Mouse (Mus musculus) spleen, postnatal 14 days (tissue): ENCODE measurements around the gene Evc2.

Source experiments
- DNase-seq, 2 experiments: peaks; one replicate each; pipeline ENCODE4 v3.0.0; 2021 to 2022; ENCODE audit warnings: low spot score in 2 of 2

Evc2 gene

GRCm38 (mm10) chr5:37365751-37366150 lies 27.5 kb downstream of the Evc2 start:
- DNase-seq = no peak

- DNase-seq = no peak
Observed at GRCm38 (mm10) chr5:37368796-37369195, 30.5 kb downstream of the Evc2 start.

DNA sequence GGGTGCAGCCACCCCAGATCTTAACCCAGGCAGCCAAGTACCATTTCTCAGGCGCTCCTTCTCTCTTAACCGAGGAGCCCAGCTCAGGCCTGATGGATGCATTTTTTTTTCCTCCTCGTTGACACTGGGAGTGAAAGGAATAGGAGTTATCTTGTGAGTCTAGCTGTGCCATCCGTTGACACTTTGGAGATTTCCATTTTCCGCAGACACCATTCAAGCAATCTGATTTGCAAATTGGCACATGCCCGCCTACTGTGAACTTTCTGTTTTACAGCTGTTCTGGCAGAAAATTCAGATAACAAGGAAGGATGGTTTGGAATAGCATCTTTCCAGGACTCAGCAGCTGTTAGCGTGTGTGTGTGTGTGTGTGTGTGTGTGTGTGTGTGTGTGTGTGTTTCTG lies 39.1 kb downstream of the Evc2 start:
- DNase-seq = no peak

DNA sequence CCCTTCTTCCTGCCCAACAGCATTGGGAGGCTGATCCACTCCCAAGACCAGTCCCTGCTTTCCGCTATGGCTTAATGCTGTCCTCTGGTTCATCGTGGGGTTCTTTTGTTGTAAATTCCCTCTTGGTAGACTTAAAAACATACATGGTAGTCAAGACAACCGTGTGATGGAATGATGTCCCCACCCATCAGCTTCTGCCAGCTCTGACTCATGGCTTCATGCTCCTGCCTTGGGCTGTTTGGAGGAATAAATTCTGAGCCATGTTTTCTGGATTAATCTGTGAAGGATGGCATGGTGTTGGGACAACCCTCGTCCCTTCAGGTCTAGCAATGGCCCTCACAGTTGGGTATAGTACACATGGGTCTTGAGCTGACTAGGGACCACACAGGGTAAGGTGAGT lies 42.3 kb downstream of the Evc2 start:
- no peak for DNase-seq

DNA sequence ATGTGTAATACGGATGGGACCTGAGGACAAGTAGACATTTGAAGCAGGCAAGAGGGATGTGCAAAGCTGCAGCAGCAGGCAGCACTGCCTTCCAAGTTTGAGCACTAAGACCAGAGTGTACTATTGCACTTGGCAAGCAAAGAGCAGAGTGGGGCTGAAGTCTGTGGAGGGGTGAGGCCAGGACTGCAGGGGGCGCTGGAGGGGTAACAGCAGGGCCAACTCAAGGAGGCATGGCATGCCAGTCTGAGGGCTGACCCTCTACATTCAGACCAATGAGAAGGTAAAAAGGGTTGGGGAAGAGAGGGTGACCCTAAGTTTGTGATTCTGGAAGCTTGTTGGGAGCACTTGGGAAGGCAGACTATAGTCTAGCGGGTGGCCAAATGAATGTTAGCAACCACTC lies 45.3 kb downstream of the Evc2 start:
- no peak for DNase-seq

DNA sequence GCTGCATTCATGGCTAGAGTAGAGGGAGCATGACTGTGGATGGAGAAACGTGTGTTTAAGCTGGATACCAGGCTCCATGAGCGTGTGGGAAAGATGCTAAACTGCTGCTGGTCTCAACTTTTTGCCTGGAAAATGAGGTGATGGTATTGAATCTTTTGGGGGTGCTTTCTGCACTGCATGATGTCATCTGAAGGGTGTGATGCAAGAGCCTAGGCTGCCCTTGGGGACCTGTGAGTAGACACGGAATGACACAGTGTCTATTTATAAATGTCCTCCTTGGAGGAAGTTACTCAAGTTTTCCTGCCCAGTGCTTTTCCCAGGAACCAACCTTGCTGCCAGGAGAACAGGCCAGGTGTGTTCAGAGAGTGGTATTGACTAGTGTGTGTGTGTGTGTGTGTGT lies 50.3 kb downstream of the Evc2 start:
- DNase-seq = no peak

DNA sequence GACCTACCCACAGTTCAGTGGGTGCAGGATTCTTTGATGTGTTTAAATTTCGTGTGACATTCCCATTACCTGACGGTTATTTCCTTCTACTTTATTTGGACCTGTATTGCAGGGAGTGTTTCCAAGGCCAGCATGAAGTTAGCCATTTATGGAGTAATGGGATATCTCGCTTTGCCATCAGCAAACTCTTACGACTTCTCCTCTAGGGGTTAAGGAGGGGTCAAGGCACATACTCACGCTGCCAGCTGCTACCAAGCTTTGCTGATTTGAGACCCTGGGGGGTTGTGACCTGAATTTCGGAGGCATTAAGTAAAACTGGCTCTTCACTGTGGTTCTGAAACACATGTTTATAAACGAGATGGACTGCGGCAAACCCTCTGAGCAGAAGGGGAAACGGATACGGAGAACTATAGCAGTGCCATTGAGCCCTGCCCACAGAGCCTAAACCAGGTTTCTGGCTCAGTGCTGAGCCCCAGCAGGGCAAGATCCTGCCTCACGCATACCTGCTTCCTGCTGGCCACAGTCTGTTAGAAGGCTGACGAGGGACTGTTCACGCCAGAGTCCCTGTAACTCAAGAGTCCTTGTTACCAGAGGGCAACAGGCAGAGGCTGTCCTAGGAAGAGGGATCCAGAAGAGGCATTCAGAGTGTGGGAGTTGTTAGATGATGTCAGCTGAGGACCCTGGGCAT lies 51.7 kb downstream of the Evc2 start:
- DNase-seq = no peak

DNA sequence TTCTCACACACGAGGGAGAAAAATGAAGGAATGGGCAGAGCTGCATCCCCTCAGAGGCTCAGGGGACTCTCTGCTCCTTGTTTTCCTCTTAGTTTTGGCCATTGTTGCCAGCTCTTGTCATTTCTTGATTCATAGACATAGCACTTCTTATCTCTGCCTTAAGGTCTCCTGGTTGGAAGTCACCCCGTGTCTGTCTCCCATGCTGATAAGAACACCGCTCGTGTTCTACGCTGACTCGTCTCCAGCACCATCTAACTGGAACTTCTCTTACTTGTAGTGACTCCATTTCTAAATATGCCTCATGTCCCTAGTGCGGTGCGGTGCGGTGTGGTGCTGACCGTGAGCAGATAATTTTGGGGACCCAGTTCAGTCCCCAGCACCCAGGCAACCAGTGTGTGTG lies 52.6 kb downstream of the Evc2 start:
- no peak for DNase-seq

GRCm38 (mm10) chr5:37391901-37392300 lies 53.6 kb downstream of the Evc2 start:
- no peak for DNase-seq

GRCm38 (mm10) chr5:37395172-37396030 lies 57.1 kb downstream of the Evc2 start:
- DNase-seq = no peak

GRCm38 (mm10) chr5:37419028-37419427 lies 80.7 kb downstream of the Evc2 start:
- no peak for DNase-seq

DNA sequence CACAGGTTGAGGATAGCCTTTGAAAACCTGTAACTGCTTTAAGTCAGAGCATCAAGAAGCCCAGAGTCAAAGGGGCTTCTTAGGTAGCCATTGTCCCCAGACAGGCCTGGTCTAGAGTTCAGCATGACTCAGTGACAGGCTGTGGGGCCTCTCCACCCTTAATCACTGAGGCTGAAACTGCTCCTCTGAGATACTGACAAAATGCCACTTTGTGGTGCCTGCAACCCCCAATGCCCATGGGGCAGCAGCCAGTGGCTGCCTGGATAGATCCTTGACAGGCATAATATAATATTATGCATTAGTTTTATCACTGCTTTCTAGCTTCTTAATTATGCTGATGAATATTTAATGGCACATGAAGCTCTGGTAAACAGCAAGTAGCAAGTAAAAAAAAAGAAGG lies 88.9 kb downstream of the Evc2 start:
- no peak for DNase-seq

- DNase-seq = no peak
Observed at GRCm38 (mm10) chr5:37435417-37435816, 97.1 kb downstream of the Evc2 start.

- no peak for DNase-seq
Observed at GRCm38 (mm10) chr5:37442767-37443166, 104.5 kb downstream of the Evc2 start.

GRCm38 (mm10) chr5:37447546-37447945 lies 109.2 kb downstream of the Evc2 start:
- DNase-seq = no peak

GRCm38 (mm10) chr5:37456590-37456989 lies 118.3 kb downstream of the Evc2 start:
- no peak for DNase-seq

DNA sequence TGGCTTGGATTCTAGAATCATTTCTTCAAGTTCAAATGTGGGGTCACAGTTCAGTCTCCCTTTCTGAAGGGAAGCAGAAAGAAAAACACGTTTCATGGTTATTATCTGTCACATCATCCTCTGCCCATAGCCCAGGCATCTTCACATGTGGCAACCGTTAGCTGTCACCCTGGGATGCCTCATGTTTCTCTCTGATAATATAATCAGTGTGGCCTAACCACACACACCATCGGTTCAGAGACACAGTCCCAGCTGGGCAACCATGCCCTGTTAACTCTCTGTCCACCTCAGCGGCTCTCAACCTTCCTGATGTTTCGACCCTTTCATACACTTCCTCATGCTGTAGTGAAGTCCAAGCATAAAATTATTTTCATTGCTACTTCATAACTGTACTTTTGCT lies 118.9 kb downstream of the Evc2 start:
- DNase-seq = no peak

GRCm38 (mm10) chr5:37457831-37458230 lies 119.5 kb downstream of the Evc2 start:
- DNase-seq = no peak

GRCm38 (mm10) chr5:37458236-37458635 lies 119.9 kb downstream of the Evc2 start:
- no peak for DNase-seq

- DNase-seq = no peak
Observed at GRCm38 (mm10) chr5:37465461-37465860, 127.2 kb downstream of the Evc2 start.

DNA sequence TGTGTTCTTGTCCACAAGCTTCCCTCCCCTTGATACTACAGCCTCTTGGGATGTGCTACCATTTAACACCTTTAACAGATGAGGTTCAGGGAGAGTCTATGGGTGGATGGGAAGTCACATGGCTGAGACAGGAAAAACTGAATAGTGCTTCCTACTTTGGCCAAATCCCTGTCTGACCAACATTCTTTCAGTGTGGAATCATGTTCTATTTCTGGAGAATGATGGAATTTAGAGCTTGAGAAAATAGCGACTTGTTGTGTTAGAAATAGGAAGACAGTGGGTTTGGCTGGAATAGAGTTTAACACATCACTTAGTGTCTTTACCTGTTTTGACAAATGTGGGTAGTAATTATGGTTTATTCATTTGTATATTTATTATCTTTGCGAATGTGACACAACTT lies 129.3 kb downstream of the Evc2 start:
- no peak for DNase-seq

GRCm38 (mm10) chr5:37469031-37469430 lies 130.7 kb downstream of the Evc2 start:
- DNase-seq = no peak

DNA sequence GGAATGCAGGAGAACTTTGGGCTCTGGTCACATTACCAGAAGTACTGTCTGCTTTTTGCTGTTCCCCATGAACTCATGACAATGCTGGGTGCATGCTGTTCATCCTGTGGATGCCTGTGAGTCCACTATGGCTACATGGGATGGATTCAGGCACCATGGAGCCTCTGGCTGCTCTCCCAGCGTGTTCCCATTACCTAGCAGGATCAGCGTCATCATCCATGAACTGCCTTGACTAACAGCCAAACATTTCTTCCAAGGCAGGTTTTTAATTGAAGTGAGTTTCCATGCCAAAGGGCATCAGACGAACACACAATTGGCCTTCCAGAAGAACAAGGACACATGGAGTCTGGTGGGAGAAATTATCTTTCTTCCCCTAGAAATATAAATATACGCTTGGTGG lies 133.3 kb downstream of the Evc2 start:
- no peak for DNase-seq
